Mouse (Mus musculus) hindbrain, embryonic 15.5 days (tissue): Measurements from ENCODE around the gene Fam189a1. TPM values are rescaled to one million over a fixed set of nuclear protein-coding genes. Genes with fewer than 3 reads are reported as not detected.

Experiments
- ATAC-seq: fragments of 200-750 bp; cut with Nextera tagmentation; 2 replicates; pipeline ENCODE4 v1.8.0; 2017; ENCODE audit warnings: low read depth, moderate number of reproducible peaks, moderate TSS enrichment; ENCODE audit not compliant: low FRiP score
- H3K27ac ChIP-seq: fragments of 300-500 bp; sonication (generic); replicated peaks from 2 replicates; pipeline ENCODE4 v1.5.1; 2015; ENCODE audit warnings: mild to moderate bottlenecking, inconsistent platforms
- H3K27me3 ChIP-seq: fragments of 300-500 bp; sonication (generic); 2 replicates; pipeline ENCODE4 v1.6.1; 2015; ENCODE audit warnings: control low read depth, inconsistent platforms
- H3K36me3 ChIP-seq: fragments of 300-500 bp; sonication (generic); 2 replicates; pipeline ENCODE4 v1.6.1; 2015; ENCODE audit warnings: control low read depth, inconsistent platforms
- H3K4me1 ChIP-seq: fragments of 300-500 bp; sonication (generic); replicated peaks from 2 replicates; pipeline ENCODE4 v1.6.1; 2015; ENCODE audit warnings: control low read depth, inconsistent platforms
- H3K4me2 ChIP-seq: fragments of 300-500 bp; sonication (generic); 2 replicates; pipeline ENCODE4 v1.6.1; 2015; ENCODE audit warnings: moderate library complexity, mild to moderate bottlenecking, inconsistent platforms
- H3K4me3 ChIP-seq: fragments of 300-500 bp; sonication (generic); 2 replicates; pipeline ENCODE4 v1.5.1; 2015; ENCODE audit warnings: mild to moderate bottlenecking, inconsistent platforms
- H3K9ac ChIP-seq: fragments of 300-500 bp; sonication (generic); 2 replicates; pipeline ENCODE4 v1.6.1; 2015; ENCODE audit warnings: inconsistent platforms
- H3K9me3 ChIP-seq: fragments of 300-500 bp; sonication (generic); 2 replicates; pipeline ENCODE4 v1.6.1; 2016; ENCODE audit warnings: control low read depth, inconsistent platforms
- WGBS: fragments of 180-500 bp; shearing (Covaris S2); methylation state at CpG from one replicate; pipeline ENCODE4 v1.1.7; 2015; 5-methylcytosine and 5-hydroxymethylcytosine counted together
- polyA plus RNA-seq: library from polyadenylated mRNA; unstranded; fragments of >200 nt; fragmentation: Nextera tagmentation; extraction: Ambion mirVana; gene quantifications from 2 replicates; pipeline ENCODE4 v1.2.1, GENCODE M21; 2015

Gene Fam189a1
- polyA plus RNA-seq, 1 experiment from 2014 or later, result 17.1 TPM

DNA sequence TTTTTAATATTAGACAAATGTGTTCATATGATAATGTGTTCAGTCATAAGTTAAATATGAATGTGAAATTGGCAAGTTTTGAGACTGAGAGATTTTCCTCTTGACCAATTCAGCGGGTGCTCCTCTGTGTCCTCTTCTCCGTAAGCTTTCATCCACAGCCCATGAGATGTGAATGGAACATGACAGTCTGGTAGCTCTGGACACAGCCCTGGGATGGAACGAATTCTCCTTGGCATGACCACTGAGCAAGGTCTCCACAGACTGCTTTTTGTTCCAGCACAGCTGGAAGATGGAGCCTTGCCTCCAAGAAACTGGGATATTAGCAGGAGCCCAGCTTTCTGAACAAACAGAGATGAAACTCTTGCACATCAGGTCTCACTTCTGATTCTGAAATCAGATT is 293.4 kb downstream of the Fam189a1 start:
- no peaks in the 10 kb centered on the region for H3K4me1 ChIP-seq
- no peak for ATAC-seq
- no peaks in the 10 kb centered on the region for H3K9me3 ChIP-seq
- H3K4me2 ChIP-seq, result no peak overlapping the region
- H3K27me3 ChIP-seq, result no peaks in the 10 kb centered on the region
- 75% methylated on average over 3 of the region's 3 CpGs for WGBS
- H3K27ac ChIP-seq, result no peak overlapping the region
- no peak overlapping the region for H3K9ac ChIP-seq
- H3K4me3 ChIP-seq, result no peak overlapping the region
- H3K36me3 ChIP-seq, result no peaks in the 10 kb centered on the region

GRCm38 (mm10) chr7:64856526-64857082 is 299.8 kb downstream of the Fam189a1 start:
- no peaks in the 10 kb centered on the region for H3K27me3 ChIP-seq
- ATAC-seq, result no peak
- no peak overlapping the region for H3K9ac ChIP-seq
- peak overlapping the region; percentile 66; the same call in 1 of the 2 replicates for H3K27ac ChIP-seq
- WGBS, result 52% methylated on average over 12 of the region's 12 CpGs
- peak overlapping the region; percentile 42 for H3K4me2 ChIP-seq
- no peak overlapping the region for H3K4me3 ChIP-seq
- H3K4me1 ChIP-seq, result peaks cover 14% of the 10 kb centered on the region
- H3K9me3 ChIP-seq, result no peaks in the 10 kb centered on the region
- H3K36me3 ChIP-seq, result no peaks in the 10 kb centered on the region

- H3K27me3 ChIP-seq, result no peaks in the 10 kb centered on the region
- no peak for ATAC-seq
- no peaks in the 10 kb centered on the region for H3K36me3 ChIP-seq
- peak overlapping the region; percentile 66; the same call in 1 of the 2 replicates for H3K27ac ChIP-seq
- H3K4me2 ChIP-seq, result peak overlapping the region; percentile 42
- H3K9ac ChIP-seq, result no peak overlapping the region
- H3K9me3 ChIP-seq, result no peaks in the 10 kb centered on the region
- WGBS, result 45% methylated on average over 15 of the region's 15 CpGs
- H3K4me3 ChIP-seq, result no peak overlapping the region
- peaks cover 14% of the 10 kb centered on the region for H3K4me1 ChIP-seq
These were observed 300.4 kb downstream of the Fam189a1 start for GRCm38 (mm10) chr7:64855976-64856375.

DNA sequence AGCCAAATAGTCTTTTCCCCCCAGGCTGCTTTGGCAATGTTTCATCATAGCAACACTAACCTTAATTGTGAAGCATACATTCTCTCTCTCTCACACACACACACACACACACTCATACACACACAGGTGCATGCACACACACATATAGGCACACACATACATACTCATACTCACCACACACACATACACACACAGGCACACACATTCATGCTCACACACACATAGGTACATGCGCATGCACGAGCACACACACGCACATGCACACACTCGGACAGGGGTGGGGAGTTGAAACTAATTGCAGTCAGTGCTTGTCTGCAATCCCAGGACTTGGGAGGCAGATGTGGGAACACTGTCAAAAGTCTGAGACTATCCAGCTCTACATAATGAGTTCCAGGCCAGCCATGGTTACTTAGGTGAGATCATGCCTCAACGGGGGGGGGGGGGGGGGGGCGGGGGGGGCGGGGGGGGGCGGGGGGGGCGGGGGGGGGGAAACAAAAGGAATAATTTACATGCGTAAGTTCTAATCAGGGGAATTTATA is 300.9 kb downstream of the Fam189a1 start:
- no peak overlapping the region for H3K27ac ChIP-seq
- ATAC-seq, result peak; percentile 48; the same call in 1 of the 2 replicates

GRCm38 (mm10) chr7:64850791-64851190 is 305.6 kb downstream of the Fam189a1 start:
- H3K4me1 ChIP-seq, result peaks cover under 1% of the 10 kb centered on the region; the same call in 1 of the 2 replicates
- H3K9ac ChIP-seq, result no peak overlapping the region
- no peak for ATAC-seq
- 74% methylated on average over 3 of the region's 3 CpGs for WGBS
- no peaks in the 10 kb centered on the region for H3K27me3 ChIP-seq
- H3K9me3 ChIP-seq, result no peaks in the 10 kb centered on the region
- H3K36me3 ChIP-seq, result no peaks in the 10 kb centered on the region
- H3K4me3 ChIP-seq, result no peak overlapping the region
- H3K27ac ChIP-seq, result no peak overlapping the region
- H3K4me2 ChIP-seq, result no peak overlapping the region

More for the DNA sequence above, 300.9 kb downstream of the Fam189a1 start:
- H3K4me2 ChIP-seq, result peak overlapping the region; percentile 42; the same call in 1 of the 2 replicates
- H3K4me3 ChIP-seq, result no peak overlapping the region
- 71% methylated on average over 5 of the region's 10 CpGs for WGBS
- H3K36me3 ChIP-seq, result no peaks in the 10 kb centered on the region
- H3K27me3 ChIP-seq, result no peaks in the 10 kb centered on the region
- H3K9me3 ChIP-seq, result no peaks in the 10 kb centered on the region
- H3K4me1 ChIP-seq, result peaks cover 14% of the 10 kb centered on the region
- H3K9ac ChIP-seq, result no peak overlapping the region

- no peak overlapping the region for H3K9ac ChIP-seq
- H3K36me3 ChIP-seq, result no peaks in the 10 kb centered on the region
- no peaks in the 10 kb centered on the region for H3K27me3 ChIP-seq
- WGBS, result 73% methylated on average over 5 of the region's 5 CpGs
- H3K9me3 ChIP-seq, result no peaks in the 10 kb centered on the region
- no peak for ATAC-seq
- no peaks in the 10 kb centered on the region for H3K4me1 ChIP-seq
- no peak overlapping the region for H3K4me2 ChIP-seq
- no peak overlapping the region for H3K4me3 ChIP-seq
- H3K27ac ChIP-seq, result no peak overlapping the region
These were observed 308.9 kb downstream of the Fam189a1 start for GRCm38 (mm10) chr7:64847366-64847899.

DNA sequence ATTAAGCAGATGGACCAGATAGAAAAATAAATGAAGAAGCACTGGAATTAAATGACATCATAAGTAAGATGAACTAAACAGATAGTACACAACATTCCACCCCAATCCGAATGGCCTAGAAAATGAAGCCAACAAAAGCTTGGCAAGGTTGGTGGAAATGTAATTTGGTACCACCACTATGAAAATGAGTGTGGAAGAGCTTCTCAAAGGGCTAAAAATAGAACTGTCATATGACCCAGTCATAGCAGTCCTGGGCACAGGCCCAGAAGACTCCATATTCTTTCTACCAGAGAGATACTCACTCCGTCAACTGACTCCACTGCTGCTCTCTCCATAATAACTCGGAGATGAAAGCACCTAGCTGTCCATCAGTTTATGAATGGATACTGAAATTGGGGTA is 310.3 kb downstream of the Fam189a1 start:
- H3K9ac ChIP-seq, result no peak overlapping the region
- H3K27me3 ChIP-seq, result no peaks in the 10 kb centered on the region
- no peak for ATAC-seq
- no peak overlapping the region for H3K27ac ChIP-seq
- H3K4me2 ChIP-seq, result no peak overlapping the region
- WGBS, result 85% methylated on average over 3 of the region's 3 CpGs
- no peaks in the 10 kb centered on the region for H3K36me3 ChIP-seq
- no peak overlapping the region for H3K4me3 ChIP-seq
- peaks cover 7% of the 10 kb centered on the region for H3K4me1 ChIP-seq
- H3K9me3 ChIP-seq, result no peaks in the 10 kb centered on the region

- Histone ChIP-seq H3K9me3 (no peaks in the 10 kb centered on the region), H3K27me3 (no peaks in the 10 kb centered on the region), H3K4me3 (no peak overlapping the region), H3K4me2 (peak overlapping the region; percentile 52), H3K9ac (no peak overlapping the region), H3K4me1 (peaks cover 25% of the 10 kb centered on the region), H3K27ac (peak overlapping the region; percentile 77), H3K36me3 (no peaks in the 10 kb centered on the region)
- peak; percentile 89 for ATAC-seq
- 26% methylated on average over 10 of the region's 10 CpGs for WGBS
These were observed 315.3 kb downstream of the Fam189a1 start for GRCm38 (mm10) chr7:64840946-64841659.

GRCm38 (mm10) chr7:64840576-64840895 is 315.8 kb downstream of the Fam189a1 start:
- H3K9ac ChIP-seq, result no peak overlapping the region
- peak overlapping the region; percentile 77; the same call in 1 of the 2 replicates for H3K27ac ChIP-seq
- peak overlapping the region; percentile 52 for H3K4me2 ChIP-seq
- no peak for ATAC-seq
- WGBS, result 50% methylated on average over 1 of the region's 1 CpGs
- no peaks in the 10 kb centered on the region for H3K27me3 ChIP-seq
- H3K4me3 ChIP-seq, result no peak overlapping the region
- no peaks in the 10 kb centered on the region for H3K36me3 ChIP-seq
- H3K9me3 ChIP-seq, result no peaks in the 10 kb centered on the region
- H3K4me1 ChIP-seq, result peaks cover 25% of the 10 kb centered on the region

DNA sequence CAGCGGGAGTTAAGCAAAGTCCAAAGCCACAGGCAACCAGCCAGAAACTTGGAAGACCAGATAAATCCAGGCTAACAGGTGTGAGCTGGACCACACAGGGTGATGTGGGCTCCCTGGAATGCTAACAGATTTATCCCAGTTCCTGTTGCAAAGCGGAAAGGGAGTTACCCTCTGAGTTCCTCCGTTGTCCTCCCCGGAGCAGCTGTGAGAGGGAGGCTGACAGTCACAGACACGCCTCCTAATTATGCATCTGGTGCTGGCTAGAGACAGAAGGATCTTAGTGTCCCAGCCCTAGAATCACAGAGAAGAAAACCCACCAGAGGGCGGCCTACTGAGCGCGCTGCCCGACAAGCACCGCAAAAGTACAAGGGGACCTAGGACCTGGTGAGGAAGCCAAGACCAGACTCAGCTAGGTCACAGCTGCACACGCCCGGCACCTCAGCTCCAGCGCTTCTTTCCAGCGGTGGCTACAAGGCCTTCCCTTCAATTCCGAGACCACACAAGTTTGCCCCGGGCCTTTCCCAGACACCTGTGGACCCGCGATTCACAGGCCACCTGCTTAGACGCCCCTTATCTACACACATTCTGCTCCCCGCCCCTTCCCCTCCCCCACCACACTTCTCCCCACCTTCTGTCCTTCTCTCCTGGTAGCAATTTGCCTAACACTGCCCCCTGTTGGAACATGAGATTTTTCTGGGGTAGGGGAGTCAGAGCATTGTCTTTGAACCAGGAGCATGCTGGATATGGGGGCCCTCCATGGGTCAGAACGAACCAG is 316.4 kb downstream of the Fam189a1 start:
- no peaks in the 10 kb centered on the region for H3K9me3 ChIP-seq
- peak; percentile 74 for ATAC-seq
- WGBS, result 2% methylated on average over 21 of the region's 21 CpGs
- H3K36me3 ChIP-seq, result no peaks in the 10 kb centered on the region
- no peak overlapping the region for H3K9ac ChIP-seq
- H3K27me3 ChIP-seq, result no peaks in the 10 kb centered on the region
- H3K4me1 ChIP-seq, result peaks cover 25% of the 10 kb centered on the region
- peak overlapping the region; percentile 58; the same call in 1 of the 2 replicates for H3K27ac ChIP-seq
- H3K4me2 ChIP-seq, result peak overlapping the region; percentile 52
- peak overlapping the region; percentile 16; the same call in 1 of the 2 replicates for H3K4me3 ChIP-seq

GRCm38 (mm10) chr7:64839281-64839680 is 317.1 kb downstream of the Fam189a1 start:
- Histone ChIP-seq H3K4me1 (peaks cover 25% of the 10 kb centered on the region), H3K9ac (no peak overlapping the region), H3K27ac (no peak overlapping the region), H3K4me2 (no peak overlapping the region), H3K9me3 (no peaks in the 10 kb centered on the region), H3K27me3 (no peaks in the 10 kb centered on the region), H3K4me3 (no peak overlapping the region), H3K36me3 (no peaks in the 10 kb centered on the region)
- 63% methylated on average over 2 of the region's 2 CpGs for WGBS
- no peak for ATAC-seq
